Mouse (Mus musculus): ENCODE results near the gene Epop. TPM values are rescaled to one million over a fixed set of nuclear protein-coding genes. Genes with fewer than 3 reads are reported as not detected.
A peak's percentile ranks its signal among the peaks of the same experiment; 100 is the strongest.

The Epop gene
- total RNA-seq, 2 experiments from 2014 or later = 77.4 to 92.2 TPM

DNA sequence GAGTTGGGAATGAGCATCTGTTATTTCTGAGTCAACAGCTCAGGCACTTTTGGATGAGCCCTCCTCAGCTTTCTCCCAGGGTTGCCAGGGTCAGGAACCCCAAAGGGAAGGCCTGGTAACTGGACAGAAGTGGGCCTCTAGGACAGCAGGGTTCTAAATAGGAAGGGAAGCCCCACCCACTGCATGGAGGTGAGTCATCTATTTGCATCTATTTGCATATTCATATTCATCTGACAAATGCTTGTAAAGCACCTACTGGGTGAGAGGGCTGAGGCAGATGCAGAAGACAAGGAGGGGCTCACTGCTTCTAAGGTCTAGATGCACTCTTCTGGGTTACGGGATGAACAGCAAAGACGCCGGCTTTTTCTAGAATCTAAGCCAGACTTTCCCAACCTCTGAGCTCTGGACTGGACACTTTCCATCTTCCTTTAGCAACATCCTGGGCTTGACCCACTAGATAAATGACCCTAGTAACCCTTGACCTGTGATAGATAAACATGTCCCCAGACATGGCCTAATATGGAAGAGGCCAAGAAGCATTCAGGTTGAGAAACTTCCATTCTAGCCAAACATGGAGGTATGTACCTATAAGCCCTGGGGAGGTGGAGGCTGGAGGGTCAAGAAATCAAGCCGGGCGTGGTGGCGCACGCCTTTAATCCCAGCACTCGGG lies 22.3 kb downstream of the Epop start:
- intact Hi-C loops (cut with DNase I) = no loop called here

DNA sequence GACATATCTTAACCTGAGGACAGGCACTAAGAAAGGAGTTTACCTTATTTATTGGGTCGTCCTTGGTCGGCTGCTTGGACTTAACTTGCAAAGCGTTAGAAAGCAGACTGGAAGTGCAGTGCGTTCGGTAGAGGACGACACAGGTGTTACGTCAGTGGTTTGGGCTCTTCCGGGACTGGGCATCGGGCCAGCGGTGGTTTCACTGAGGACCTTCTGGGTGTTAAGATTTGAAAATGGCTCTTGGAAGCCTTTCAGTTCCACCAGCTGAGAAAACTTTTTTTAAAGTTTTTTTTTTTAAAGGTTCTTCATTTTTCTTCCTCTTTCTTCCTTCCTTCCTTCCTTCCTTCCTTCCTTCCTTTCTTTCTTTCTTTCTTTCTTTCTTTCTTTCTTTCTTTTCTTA lies 25.6 kb downstream of the Epop start:
- DNase-seq (ENCODE audit: low spot score in 2 of 2) = no peak
- intact Hi-C loops (cut with DNase I) = no loop called here

More for the DNA sequence above, 22.3 kb downstream of the Epop start:
- peak in 1 of 2 experiments; percentile 53 for DNase-seq (ENCODE audit: low spot score in 2 of 2)

DNA sequence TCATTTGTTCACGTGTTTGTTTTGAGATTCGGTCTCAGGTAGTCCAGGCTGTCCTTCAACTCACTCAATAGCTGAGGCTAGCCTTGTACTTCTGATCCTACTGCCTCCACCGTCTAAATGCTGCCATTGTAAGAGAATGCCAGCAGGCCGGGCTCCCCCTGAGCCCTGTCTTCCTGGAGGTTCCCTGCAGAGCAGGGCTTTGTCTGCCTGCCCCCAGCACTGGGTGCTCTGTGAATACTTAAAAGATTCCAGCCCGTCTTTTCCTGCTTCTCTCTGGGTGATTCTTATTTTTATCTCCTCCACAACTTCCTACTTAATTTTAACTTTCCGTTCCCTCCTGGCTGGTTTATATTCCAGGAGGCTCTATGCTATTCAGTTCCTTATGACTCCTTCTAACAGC lies 27.3 kb downstream of the Epop start:
- intact Hi-C loops (cut with DNase I) = no loop called here
- no peak for DNase-seq (ENCODE audit: low spot score in 2 of 2)

DNA sequence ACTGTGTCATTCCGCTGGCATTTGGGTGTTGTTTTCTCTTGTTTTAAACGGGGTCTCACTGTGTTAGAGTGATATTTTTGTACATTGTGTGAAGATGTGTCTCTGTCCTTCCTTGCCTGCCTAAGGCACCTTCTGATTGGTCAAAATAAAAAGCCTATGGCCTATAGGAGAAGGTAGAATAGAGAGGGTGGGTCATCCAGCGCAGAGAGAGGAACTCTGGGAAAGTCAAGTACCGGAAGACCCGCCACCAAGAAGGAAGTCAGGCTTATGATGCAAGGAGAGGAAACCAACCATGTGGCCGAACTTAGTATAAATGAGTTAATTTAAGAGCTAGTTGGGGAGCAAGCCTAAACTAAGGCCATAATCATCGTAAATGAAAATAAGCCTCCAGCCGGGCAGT lies 30.4 kb downstream of the Epop start:
- intact Hi-C loops (cut with DNase I) = no loop called here
- DNase-seq (ENCODE audit: low spot score in 2 of 2) = no peak

DNA sequence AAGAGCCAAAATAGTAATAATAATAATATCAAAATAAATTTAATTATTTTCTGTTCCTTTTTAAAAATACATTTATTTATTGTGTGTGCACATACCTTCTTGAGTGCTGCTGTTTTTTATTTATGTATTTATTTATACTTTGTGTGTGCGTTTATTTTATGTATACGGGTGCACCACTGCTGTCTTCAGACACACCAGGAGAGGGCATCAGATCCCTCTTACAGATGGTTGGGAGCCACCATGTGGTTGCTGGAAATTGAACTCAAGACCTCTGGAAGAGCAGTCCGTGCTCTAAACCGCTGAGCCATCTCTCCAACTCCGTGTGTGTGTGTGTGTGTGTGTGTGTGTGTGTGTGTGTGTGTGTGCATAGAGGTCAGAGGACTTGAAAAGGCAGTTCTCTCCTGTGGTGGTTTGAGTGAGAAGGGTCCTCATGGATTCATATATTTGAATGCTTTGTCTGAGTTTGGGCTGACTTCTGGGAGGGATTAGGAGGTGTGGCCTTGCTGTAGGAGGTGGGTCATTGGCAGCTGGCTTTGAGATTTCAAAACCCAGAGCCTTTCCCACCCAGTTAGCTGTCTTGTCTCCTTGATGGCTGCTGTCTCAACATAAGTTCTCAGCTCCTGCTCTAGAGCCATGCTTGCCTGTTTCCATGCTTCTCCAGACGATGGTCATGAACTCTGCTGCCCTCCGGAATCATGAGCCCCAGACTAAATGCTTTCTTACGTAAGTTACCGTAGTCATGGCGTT lies 31.4 kb downstream of the Epop start:
- DNase-seq (ENCODE audit: low spot score in 2 of 2) = no peak
- intact Hi-C loops (cut with DNase I) = no loop called here

DNA sequence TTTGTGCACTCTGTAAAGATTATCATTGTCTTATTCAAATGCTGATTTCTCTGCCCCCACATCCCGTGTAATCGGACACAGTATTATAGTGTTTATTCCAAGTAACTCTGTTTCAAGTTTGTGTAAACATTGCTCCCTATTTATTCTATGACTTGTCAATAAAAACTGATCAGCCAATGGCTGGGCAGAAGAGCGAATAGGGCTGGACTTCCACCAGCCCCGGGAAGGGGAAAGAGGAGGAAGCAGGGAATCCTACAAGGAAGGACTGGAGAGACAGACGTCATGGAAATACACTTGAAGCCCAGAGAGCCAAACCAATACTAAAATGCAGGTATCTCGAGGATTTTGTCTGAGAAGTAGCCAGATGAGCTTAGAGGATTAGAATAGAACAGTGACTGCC lies 35.4 kb downstream of the Epop start:
- no peak for DNase-seq (ENCODE audit: low spot score in 2 of 2)
- intact Hi-C loops (cut with DNase I) = no loop called here

DNA sequence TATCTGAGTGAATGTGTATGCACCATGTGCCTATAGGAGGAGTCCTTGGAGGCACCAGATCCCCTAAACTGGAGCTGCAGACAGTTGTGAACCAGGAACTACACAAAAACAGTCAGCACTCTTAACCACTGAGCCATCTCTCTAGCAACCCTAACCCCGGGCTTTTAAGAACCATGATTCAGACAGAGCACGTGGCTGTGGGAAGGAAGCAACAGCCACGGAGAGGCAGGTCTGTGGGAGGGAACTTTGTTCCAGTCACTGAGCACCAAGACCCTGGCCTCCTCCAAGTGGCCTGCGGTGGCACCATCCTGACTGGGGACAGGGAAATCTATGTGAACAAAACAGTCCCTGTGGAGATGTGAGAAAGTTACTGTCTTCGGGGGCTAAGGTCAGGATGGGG lies 37.6 kb downstream of the Epop start:
- no peak for DNase-seq (ENCODE audit: low spot score in 2 of 2)
- intact Hi-C loops (cut with DNase I) = no loop called here

DNA sequence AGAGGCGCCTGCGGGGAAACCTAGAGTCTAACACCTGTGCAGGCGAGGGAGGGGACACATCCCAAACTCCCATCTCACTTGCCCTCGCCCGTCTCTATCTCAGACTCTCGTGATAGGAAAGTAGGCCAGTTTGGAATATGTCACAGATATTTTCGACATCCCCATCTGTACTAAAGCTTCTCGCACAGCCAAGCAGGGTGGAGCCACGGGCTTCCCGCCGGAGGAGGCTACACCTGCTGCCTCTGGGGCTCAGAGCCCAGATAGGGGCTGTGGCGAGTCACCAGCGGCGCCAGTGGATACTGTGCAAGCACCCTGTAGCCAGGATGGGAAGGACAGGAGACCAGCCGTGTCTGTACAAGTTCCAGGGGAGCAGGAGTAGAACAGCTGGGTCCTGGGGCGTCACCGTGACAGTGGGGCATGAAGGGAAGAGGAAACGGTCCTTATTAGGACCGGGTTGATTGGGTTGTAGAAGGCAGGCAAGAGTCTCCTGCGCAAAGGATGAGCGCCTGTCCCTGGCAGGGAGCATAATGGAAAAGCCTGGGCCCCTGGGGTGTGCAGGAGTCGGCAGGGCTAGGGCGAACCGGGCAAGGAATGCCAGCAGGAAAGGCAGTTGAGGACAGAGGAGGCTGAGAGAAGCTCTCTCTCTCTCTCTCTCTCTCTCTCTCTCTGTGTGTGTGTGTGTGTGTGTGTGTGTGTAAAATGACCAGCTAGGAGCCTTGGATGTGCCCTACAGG lies 39.1 kb downstream of the Epop start:
- peak; percentile 63 to 93 for DNase-seq (ENCODE audit: low spot score in 2 of 2)
- intact Hi-C loops (cut with DNase I) = loop anchor here (1.0 kb wide), 1 partner anchor 19 kb away; no protein-coding TSS in a partner anchor

DNA sequence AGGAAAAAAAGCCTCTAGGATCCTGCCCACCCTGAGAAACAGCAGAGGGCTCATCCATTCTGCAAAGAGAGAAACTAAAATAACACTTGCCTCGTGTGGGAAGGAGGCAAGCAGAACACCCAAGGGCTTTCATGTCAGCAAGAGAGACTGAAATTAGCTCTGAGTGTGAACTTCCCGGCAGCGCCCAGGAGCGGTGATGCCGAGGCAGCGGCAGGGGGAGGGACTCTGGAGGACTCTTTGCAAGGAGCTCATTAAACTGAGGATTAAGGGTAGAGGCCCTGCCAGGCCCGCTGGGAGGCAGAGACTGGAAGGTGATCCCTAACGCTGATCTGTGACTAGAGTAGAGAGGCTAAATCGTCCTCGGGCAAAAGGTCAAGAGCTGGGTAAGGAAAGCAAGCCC lies 40.3 kb downstream of the Epop start:
- intact Hi-C loops (cut with DNase I) = loop anchor here (1.0 kb wide), 1 partner anchor 15 kb away; no protein-coding TSS in a partner anchor
- DNase-seq (ENCODE audit: low spot score in 2 of 2) = peak; percentile 30 to 92

DNA sequence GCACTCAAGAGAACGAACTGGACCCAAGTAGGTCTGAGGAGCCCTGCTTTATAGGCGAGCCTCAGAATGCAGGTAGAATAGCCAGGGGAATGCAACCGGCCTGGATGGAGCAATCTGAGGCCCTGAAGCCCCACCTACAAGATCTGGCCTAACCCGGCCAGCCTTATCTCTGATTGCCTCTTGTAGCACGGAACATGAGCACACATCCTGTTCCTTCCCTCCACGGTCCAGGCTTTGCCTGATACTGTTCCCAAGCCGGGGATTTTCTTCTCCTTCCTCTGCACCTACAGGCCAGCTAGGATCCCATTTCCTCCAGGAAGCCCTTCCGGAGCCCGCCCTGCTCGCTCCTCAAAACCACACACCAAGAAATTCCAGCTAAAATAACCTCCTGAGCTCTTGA lies 43.6 kb downstream of the Epop start:
- intact Hi-C loops (cut with DNase I) = no loop called here
- no peak for DNase-seq (ENCODE audit: low spot score in 2 of 2)

DNA sequence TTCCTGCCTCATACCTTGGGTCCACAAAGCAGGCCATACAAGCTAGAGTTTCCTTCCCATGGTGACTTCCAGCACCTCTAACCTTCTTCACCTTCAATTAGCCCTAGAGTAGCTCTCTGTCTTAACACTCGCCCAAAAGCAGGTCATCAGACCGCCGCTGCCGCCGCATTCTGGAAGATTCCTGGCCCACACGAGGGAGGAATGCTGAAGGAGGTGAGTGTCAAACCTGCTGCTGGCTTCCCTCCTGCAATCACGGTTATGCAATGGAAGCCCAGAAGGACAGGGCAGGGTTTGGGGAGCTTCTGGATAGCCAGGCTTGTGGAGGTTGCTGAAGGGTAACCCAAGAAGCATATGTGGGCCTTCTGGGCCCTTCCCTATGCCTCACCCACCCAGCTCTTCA lies 45.0 kb downstream of the Epop start:
- DNase-seq (ENCODE audit: low spot score in 2 of 2) = no peak
- intact Hi-C loops (cut with DNase I) = no loop called here

DNA sequence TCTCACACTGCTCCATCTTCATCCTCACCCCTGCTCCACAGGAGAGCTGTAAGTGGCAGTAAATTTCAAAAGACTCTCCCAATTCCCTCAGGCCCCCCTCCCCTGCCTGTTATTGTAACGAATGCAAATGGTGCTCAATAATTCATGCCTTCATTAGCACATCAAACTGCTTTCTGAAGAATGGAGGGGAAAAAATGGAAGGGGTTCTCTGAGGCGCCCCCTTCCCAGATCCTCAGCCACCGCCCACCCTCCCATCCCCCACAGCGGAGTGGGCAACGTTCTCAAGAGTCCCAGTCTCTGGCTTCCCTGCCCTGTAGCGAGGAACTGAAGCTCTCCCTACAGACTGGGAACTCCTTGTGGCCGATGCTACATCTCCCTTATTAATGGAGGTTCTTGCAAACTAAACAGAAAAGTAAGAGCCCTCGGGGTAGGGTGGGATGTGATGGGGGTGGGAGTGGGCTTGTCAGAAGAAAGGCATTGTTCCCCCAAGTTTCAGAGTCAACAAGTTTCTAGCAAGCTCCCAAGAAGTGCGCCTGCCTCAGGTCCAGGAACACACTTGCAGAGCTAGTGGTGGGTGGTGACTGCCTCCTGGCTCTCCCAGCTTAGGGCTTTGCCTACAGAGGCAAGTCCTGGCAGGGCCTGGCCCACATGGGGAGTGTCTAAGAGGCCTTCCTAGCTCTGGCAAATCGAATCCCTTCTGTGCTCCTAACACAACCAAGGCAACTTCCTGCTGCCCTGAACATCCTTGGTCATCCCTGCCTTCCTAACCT lies 50.2 kb downstream of the Epop start:
- DNase-seq (ENCODE audit: low spot score in 2 of 2) = no peak
- intact Hi-C loops (cut with DNase I) = no loop called here

DNA sequence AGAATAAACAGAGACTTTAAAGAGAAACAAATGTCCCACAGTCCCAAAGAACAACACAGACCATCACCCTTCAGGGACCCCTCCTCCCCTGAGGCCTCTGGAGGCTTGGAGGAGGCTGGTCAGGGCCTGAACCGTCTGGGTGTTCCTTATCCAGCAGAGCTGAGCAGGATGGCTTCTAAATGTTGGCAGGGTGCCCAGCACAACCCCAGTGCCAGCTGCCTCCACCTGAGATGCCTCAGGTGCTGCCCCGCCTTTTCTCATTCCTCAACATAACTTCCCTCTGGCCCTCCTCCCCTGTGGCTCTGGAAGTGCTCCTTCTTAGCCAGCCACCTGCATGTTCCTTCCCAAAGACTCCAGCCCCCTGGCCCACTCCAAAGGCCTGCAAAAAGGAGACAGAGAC lies 51.2 kb downstream of the Epop start:
- DNase-seq (ENCODE audit: low spot score in 2 of 2) = peak in 1 of 2 experiments; percentile 4
- intact Hi-C loops (cut with DNase I) = no loop called here

Small RNA genes within 50 kb of the gene (microRNA-seq; reads per million reads assigned to microRNA genes)
- 0 reads per million in 2 experiments for gene Gm24158
- gene Mir6927 = 0 to 0.99 reads per million in 2 experiments

Other genes starting within 250 kb of the Epop start
- gene Arhgap23, start 214.2 kb downstream of the Epop start, total RNA-seq (2021) = 10 to 100 TPM; 63.8 to 66.5 TPM
- not detected for gene 4933428G20Rik, start 129.4 kb downstream of the Epop start, total RNA-seq (2021)
- gene Srcin1, start 53.5 kb downstream of the Epop start, total RNA-seq (2021) = 100 to 1,000 TPM; 323 to 339 TPM
- gene Mllt6, start 33.7 kb upstream of the Epop start, total RNA-seq (2021) = 100 to 1,000 TPM; 105 to 121 TPM
- gene Cisd3, start 56.1 kb upstream of the Epop start, total RNA-seq (2021) = 10 to 100 TPM; 46.5 to 48.8 TPM
- 10 to 100 TPM; 30.1 to 30.3 TPM for gene Pcgf2, start 70.8 kb upstream of the Epop start, total RNA-seq (2021)
- gene Psmb3, start 73.7 kb upstream of the Epop start, total RNA-seq (2021) = 100 to 1,000 TPM; 119 to 124 TPM
- gene Pip4k2b, start 115.0 kb upstream of the Epop start, total RNA-seq (2021) = 100 to 1,000 TPM; 111 to 118 TPM
- gene Cwc25, start 136.9 kb upstream of the Epop start, total RNA-seq (2021) = 10 to 100 TPM; 18.7 to 20.2 TPM
- gene 1700001P01Rik, start 146.2 kb upstream of the Epop start, total RNA-seq (2021) = under 1 TPM; 0.62 to 0.78 TPM
- gene Rpl23, start 152.7 kb upstream of the Epop start, total RNA-seq (2021) = 100 to 1,000 TPM; 340 to 351 TPM
- gene Lasp1, start 169.3 kb upstream of the Epop start, total RNA-seq (2021) = 100 to 1,000 TPM; 192 to 202 TPM
- gene B230217C12Rik, start 211.1 kb upstream of the Epop start, total RNA-seq (2021) = 10 to 100 TPM; 75.4 to 75.9 TPM

Data from left cerebral cortex, postnatal 25 days (tissue).